Mouse (Mus musculus) stomach, postnatal 0 days (tissue): ENCODE measurements around the gene Zfp759. TPM values are rescaled to one million over a fixed set of nuclear protein-coding genes. Genes with fewer than 3 reads are reported as not detected.
"Not testable (repeated sequence)": the region's sequence is repeated elsewhere in the genome, so short reads cannot be mapped to it uniquely, and the experiment has no call there.

Experiments used
- ATAC-seq: fragments of 200-750 bp; cut with Nextera tagmentation; 2 replicates; pipeline ENCODE4 v1.8.0; 2017; ENCODE audit not compliant: low FRiP score, low TSS enrichment
- DNase-seq: peaks from one replicate; pipeline ENCODE4 v3.0.0-alpha.2; 2016; ENCODE audit warnings: low spot score
- H3K27ac ChIP-seq: fragments of 300-500 bp; sonication (generic); replicated peaks from 2 replicates; pipeline ENCODE4 v1.5.1; 2014; ENCODE audit warnings: mild to moderate bottlenecking, control low read depth
- H3K27me3 ChIP-seq: fragments of 300-500 bp; sonication (generic); 2 replicates; pipeline ENCODE4 v1.6.1; 2014; ENCODE audit warnings: low read length; ENCODE audit not compliant: control insufficient read depth, insufficient read depth
- H3K36me3 ChIP-seq: fragments of 300-500 bp; sonication (generic); 2 replicates; pipeline ENCODE4 v1.6.1; 2014; ENCODE audit warnings: low read length, mixed read lengths; ENCODE audit not compliant: control insufficient read depth, insufficient read depth
- H3K4me1 ChIP-seq: fragments of 300-500 bp; sonication (generic); replicated peaks from 2 replicates; pipeline ENCODE4 v1.6.1; 2014; ENCODE audit warnings: antibody characterized with exemption; ENCODE audit not compliant: control insufficient read depth, insufficient read depth
- H3K4me2 ChIP-seq: fragments of 300-500 bp; sonication (generic); replicated peaks from 2 replicates; pipeline ENCODE4 v1.6.1; 2014; ENCODE audit warnings: low read depth, mild to moderate bottlenecking, control low read depth, moderate library complexity
- H3K4me3 ChIP-seq: fragments of 300-500 bp; sonication (generic); 2 replicates; pipeline ENCODE4 v1.5.1; 2014; ENCODE audit warnings: low read depth, low read length, control low read depth
- H3K9ac ChIP-seq: fragments of 300-500 bp; sonication (generic); 2 replicates; pipeline ENCODE4 v1.6.1; 2014; ENCODE audit warnings: mild to moderate bottlenecking, low read length, control low read depth, mixed read lengths
- H3K9me3 ChIP-seq: fragments of 300-500 bp; sonication (generic); 2 replicates; pipeline ENCODE4 v1.6.1; 2016; ENCODE audit warnings: low read length; ENCODE audit not compliant: control insufficient read depth
- CTCF ChIP-seq: IDR thresholded peaks from 2 replicates; pipeline ENCODE4 v1.5.1; 2016; ENCODE audit warnings: antibody characterized with exemption, low read depth, mild to moderate bottlenecking, moderate library complexity
- EP300 ChIP-seq: optimal IDR thresholded peaks from 2 replicates; pipeline ENCODE3; 2016; ENCODE audit warnings: antibody characterized with exemption
- WGBS: fragments of 180-500 bp; shearing (Covaris S2); extraction: QIAGEN DNeasy Blood & Tissue Kit; methylation state at CpG from one replicate; pipeline ENCODE4 v1.1.7; 2014; 5-methylcytosine and 5-hydroxymethylcytosine counted together
- polyA plus RNA-seq: library from polyadenylated mRNA; unstranded; fragments of >200 nt; fragmentation: Nextera tagmentation; extraction: Ambion mirVana; gene quantifications from 2 replicates; pipeline ENCODE4 v1.2.1, GENCODE M21; 2015

The Zfp759 gene
- polyA plus RNA-seq, result 0.65 and 0.76 TPM in 2 replicates

DNA sequence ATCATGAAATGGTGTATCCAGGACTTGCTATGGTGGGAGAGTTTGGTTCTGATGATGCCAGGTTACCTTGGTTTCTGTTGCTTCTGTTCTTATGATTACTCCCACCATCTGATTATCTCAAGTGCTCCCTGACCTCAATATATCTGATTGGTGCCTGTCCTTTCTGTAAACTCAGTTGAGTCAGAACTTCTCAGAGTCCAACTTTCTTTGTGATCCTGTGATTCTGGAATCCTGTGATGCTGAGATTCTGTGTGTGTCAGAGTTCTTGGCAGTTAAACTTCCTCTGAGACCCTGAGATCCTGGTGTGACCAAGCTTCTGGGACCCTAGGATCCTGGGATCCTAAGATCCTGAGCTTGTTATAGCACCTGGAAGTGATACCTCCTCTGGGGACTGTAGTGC, at the start of gene Zfp759:
Gene Zfp759, plus strand, starts transcription at position 301 of the 400 bp plus-strand sequence.
- not testable (repeated sequence) for H3K27ac ChIP-seq, DNase-seq, H3K9ac ChIP-seq, H3K4me3 ChIP-seq, H3K4me1 ChIP-seq, ATAC-seq, H3K4me2 ChIP-seq, H3K27me3 ChIP-seq, H3K9me3 ChIP-seq, H3K36me3 ChIP-seq

DNA sequence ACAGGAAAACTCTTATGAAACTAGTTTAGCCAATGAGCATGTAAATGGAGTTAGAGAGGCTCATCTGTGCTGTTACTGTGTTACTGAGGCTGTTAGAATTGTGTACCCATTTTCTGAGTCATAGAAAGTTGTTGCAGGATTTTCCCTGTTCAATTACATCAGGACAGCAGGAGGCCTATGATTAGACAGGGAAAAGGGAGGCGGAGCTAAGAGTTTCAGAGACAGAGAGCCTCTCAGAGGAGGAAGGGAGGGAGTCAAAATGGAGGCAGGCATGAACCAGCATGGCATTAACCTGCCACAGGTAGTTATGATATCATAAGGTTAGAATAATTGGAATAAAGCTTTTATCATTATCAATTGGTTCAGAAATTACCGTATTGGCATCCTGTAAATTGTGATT, 48.7 kb upstream of the Zfp759 start:
- no peak for DNase-seq
- Histone ChIP-seq H3K4me3 (no peak overlapping the region), H3K4me2 (no peak overlapping the region), H3K27ac (no peak overlapping the region), H3K9ac (no peak overlapping the region), H3K4me1 (no peaks in the 10 kb centered on the region), H3K36me3 (peaks cover 9% of the 10 kb centered on the region; the same call in 1 of the 2 replicates), H3K9me3 (no peaks in the 10 kb centered on the region), H3K27me3 (no peaks in the 10 kb centered on the region)
- TF ChIP-seq CTCF (no peak), EP300 (no peak)
- whole genome bisulfite sequencing, result 98% methylated on average over 2 of the region's 2 CpGs
- no peak for ATAC-seq

DNA sequence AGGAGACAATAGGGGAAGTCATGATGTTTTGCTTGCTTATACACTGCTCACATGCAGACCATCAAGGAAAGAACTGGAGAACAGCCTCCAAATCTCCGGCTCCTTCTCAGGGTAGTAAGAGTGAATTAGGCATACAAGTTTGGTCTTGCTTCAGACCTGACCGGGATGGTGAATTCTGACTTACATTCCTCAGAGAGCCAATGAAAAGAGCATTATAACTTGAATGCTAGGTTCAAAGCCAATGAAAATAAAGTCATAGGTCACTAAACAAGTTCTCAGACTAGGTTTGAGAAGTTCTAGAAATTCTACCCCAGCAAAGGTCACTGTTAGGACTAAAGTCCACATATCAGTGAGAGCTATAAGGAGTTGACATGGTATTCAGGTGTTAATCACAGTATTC, 44.2 kb upstream of the Zfp759 start:
- TF ChIP-seq EP300 (no peak), CTCF (no peak)
- no peak overlapping the region for H3K27ac ChIP-seq
- ATAC-seq (no peak), DNase-seq (no peak)
- whole genome bisulfite sequencing, result 92% methylated on average over 2 of the region's 2 CpGs
- H3K9ac ChIP-seq, result no peak overlapping the region
- H3K27me3 ChIP-seq, result no peaks in the 10 kb centered on the region
- H3K36me3 ChIP-seq, result 0 out of 2 replicates have a peak, but pooled peaks cover 7% of the 10 kb centered on the region
- no peaks in the 10 kb centered on the region for H3K9me3 ChIP-seq
- H3K4me2 ChIP-seq, result no peak overlapping the region
- H3K4me3 ChIP-seq, result no peak overlapping the region
- H3K4me1 ChIP-seq, result no peaks in the 10 kb centered on the region

DNA sequence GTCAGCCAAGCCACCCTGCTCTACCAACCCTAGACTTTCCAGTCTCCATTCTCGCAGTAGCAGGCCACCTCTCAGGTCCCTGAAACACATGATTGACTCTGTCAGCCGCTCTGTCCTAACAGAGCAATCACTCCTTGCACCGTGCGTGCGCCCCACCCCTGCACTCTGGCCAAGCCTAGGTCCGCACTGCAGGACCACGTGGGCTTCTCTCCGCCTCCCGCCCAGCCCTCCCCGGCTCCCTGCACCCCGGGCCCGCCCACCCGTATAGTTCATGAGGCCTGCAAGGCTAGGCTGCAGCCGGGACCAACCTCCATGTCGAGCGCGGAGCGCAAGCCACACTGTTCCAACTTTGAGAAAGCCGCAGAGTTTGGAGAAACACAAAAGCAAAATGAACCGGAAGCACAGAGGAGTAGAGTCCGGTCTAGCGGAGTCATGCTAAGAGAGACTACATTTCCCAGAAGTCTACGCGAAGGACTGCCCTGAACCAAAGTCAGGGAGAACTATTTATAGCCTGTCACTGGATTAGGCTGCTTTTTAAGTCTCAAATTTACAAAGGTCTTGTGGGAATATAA, 40.2 kb upstream of the Zfp759 start:
- Histone ChIP-seq H3K9me3 (no peaks in the 10 kb centered on the region), H3K27me3 (no peaks in the 10 kb centered on the region), H3K9ac (peak overlapping the region; percentile 64), H3K4me2 (peak overlapping the region; percentile 65), H3K27ac (peak overlapping the region; percentile 90), H3K4me3 (peak overlapping the region; percentile 58), H3K36me3 (no peaks in the 10 kb centered on the region), H3K4me1 (no peaks in the 10 kb centered on the region)
- no peak for TF ChIP-seq EP300
- peak; percentile 6; the same call in 1 of the 2 replicates for TF ChIP-seq CTCF
- DNase-seq (peak; percentile 91), ATAC-seq (peak; percentile 100)
- WGBS, result under 1% methylated on average over 22 of the region's 24 CpGs

DNA sequence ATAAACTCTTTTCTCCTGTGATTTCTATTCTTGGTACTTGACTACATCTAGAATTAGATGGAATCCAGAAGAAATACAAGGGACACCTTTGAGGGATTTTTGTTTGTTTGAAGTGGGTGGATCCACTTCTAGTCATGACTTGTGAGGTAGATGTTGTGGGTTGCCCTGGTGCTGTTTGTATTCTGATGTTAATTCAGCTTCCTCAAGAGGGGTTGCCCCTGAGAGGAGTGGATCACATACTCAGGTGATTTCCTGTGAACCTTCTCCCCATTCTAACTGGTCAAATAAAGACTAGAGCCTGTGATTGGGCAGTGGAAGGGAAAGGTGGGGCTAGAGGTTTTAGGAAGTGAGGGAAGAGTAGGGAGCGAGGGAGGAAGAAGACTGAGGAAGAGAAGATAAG, 39.5 kb upstream of the Zfp759 start:
- no peak for TF ChIP-seq CTCF
- 70% methylated on average over 1 of the region's 1 CpGs for WGBS
- Histone ChIP-seq H3K9me3 (no peaks in the 10 kb centered on the region), H3K4me2 (peak overlapping the region; percentile 65), H3K4me1 (no peaks in the 10 kb centered on the region), H3K4me3 (no peak overlapping the region), H3K27ac (peak overlapping the region; percentile 90), H3K27me3 (no peaks in the 10 kb centered on the region), H3K9ac (no peak overlapping the region), H3K36me3 (no peaks in the 10 kb centered on the region)
- ATAC-seq, result no peak
- no peak for DNase-seq

DNA sequence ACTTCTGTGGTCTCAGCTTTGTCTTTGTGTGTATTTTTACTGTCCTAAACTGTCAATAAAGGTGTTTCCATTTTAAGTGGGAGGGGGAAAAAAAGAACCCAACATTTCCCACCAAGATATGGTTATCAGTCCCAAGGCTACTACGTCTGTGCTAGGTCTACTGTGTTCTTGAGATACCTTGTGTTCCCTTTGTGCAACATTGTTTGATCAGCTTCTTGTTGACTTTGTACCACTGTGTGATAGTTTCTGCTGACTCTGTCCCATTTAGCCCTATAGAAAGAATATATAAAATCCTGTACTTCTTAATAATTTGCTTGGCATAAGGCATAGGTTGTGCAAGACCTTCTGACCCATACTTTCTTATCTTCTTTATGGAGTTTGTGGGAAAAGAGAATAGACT, 31.3 kb upstream of the Zfp759 start:
- no peaks in the 10 kb centered on the region for H3K9me3 ChIP-seq
- ATAC-seq, result peak; percentile 86; the same call in 1 of the 2 replicates
- WGBS, result 52% methylated on average over 1 of the region's 1 CpGs
- H3K36me3 ChIP-seq, result no peaks in the 10 kb centered on the region
- no peak overlapping the region for H3K4me3 ChIP-seq
- no peak overlapping the region for H3K4me2 ChIP-seq
- no peaks in the 10 kb centered on the region for H3K27me3 ChIP-seq
- no peak overlapping the region for H3K27ac ChIP-seq
- TF ChIP-seq EP300 (no peak), CTCF (no peak)
- no peak for DNase-seq
- no peaks in the 10 kb centered on the region for H3K4me1 ChIP-seq
- no peak overlapping the region for H3K9ac ChIP-seq
